In the genomic region with DNA sequence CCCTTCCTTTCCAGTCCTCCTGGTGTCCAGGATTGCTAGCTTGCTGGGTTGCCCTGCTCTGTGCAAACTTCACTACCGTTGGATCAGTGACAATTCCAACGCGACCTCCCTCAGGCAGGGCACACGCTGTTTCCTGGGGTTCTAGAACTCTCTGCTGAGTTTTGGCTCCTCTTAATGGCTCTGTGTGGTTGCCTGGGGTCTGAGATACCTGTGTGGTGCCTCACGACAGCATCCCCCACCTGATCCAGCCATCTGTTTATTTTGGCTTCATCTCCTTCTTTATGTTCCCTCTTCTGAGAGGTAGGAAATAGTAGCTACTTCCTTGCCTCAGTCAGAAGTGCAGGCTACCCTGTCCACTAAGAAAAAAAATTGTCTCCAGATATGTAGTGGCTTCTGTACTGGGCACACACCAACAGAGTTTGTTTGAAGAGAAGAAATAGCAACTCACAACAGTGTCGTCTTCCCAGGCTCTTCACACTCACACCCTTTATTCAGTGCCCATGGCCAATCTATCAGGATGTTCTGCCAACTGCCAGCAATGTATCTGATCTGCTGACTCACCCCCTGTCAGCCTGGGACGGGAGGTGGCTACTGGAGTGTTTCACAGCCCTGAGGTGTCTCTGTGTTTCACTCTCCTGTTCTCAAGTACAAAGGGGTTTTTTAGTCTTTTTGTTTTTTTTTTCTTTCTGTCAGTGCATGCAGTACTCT, we compare ENCODE assay signal across 13 mouse cellular contexts.
DNase-seq lines count a peak whose midpoint lies in the region.
"Had no signal": no experiment of that assay in that cellular context is flagged by ENCODE, and none has a peak within 500 bp of the region (broad histone marks: within the 10 kb centered on the region; RNA-seq: fewer than 3 reads in every experiment).

No protein-coding gene starts in this region.

- DNase-seq in adrenal gland, postnatal 10 days, result peak; percentile 22
- no peak for DNase-seq in adrenal gland, adult 8-10 months
- DNase-seq in 3134 (ENCODE audit: extremely low read depth, insufficient read length, low spot score), result peak; percentile 25
- peak; percentile 80 for DNase-seq in brain, adult 2 months (ENCODE audit: low read depth, low spot score)
- DNase-seq in cerebellum, postnatal 14 days, result peak; percentile 33 to 86
- DNase-seq in kidney, postnatal 36 days, result no peak
- DNase-seq in B cell, adult 2 months, result no peak
- DNase-seq in ovary, postnatal 10 days (ENCODE audit: low spot score), result no peak
- DNase-seq: heart, adult 11 months; kidney, postnatal 10 days; midbrain, embryonic 14.5 days; retina, postnatal 1 day; spleen, adult 18-20 months had no signal

Comparison
In these comparisons a context has a peak if more than half of its experiments do, and no peak if none do; other contexts are left out.
1. DNase-seq: peak in adrenal gland, postnatal 10 days (single experiment), 3134 (single experiment), brain, adult 2 months (single experiment) and cerebellum, postnatal 14 days (2 of 2); none in adrenal gland, adult 8-10 months (single experiment), kidney, postnatal 36 days (0 of 2), B cell, adult 2 months (0 of 2) and ovary, postnatal 10 days (single experiment).